Mouse (Mus musculus) embryo, embryonic 9.5 days (tissue): ENCODE data around the gene Prpf6.
A peak's percentile ranks its signal among the peaks of the same experiment; 100 is the strongest.

Source experiments
- DNase-seq: peaks from one replicate; pipeline ENCODE4 v3.0.0-alpha.2; 2017; ENCODE audit errors: extremely low spot score

The Prpf6 gene

GRCm38 (mm10) chr2:181591528-181592085 is at the start of gene Prpf6:
TSS of gene Prpf6 (plus strand) at chr2:181591868.
- no peak for DNase-seq

GRCm38 (mm10) chr2:181546142-181546541 is 45.5 kb upstream of the Prpf6 start:
- no peak for DNase-seq

DNA sequence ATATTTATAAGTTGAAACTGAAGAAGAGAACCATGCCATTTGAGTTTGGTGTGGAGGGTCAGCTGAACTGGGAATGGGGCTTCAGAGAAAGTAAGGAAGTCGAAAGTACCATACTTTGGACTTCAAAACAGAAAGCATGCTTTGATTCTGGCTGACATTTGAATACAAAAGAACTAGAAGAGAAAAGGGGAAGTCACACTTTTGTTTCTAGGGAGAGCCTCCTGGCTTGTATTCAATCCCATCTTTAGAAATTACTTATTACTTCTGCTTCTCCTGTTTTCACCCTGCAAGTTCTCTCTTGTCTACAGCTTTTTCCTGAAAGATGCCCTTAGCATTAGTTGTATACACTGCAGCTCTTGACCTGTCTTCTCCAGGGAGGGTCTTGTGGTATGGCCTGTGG is 43.4 kb upstream of the Prpf6 start:
- DNase-seq: no peak

GRCm38 (mm10) chr2:181548682-181549081 is 43.0 kb upstream of the Prpf6 start:
- no peak for DNase-seq

GRCm38 (mm10) chr2:181550233-181550632 is 41.4 kb upstream of the Prpf6 start:
- no peak for DNase-seq

GRCm38 (mm10) chr2:181553772-181554171 is 37.9 kb upstream of the Prpf6 start:
- no peak for DNase-seq

- DNase-seq: no peak
Observed at GRCm38 (mm10) chr2:181567338-181567737, 24.3 kb upstream of the Prpf6 start.

- DNase-seq: peak; percentile 38
Observed at GRCm38 (mm10) chr2:181568272-181569008, 23.2 kb upstream of the Prpf6 start.

GRCm38 (mm10) chr2:181569856-181570255 is 21.8 kb upstream of the Prpf6 start:
- no peak for DNase-seq

GRCm38 (mm10) chr2:181570375-181570774 is 21.3 kb upstream of the Prpf6 start:
- no peak for DNase-seq

- no peak for DNase-seq
Observed at GRCm38 (mm10) chr2:181570921-181571595, 20.6 kb upstream of the Prpf6 start.

DNA sequence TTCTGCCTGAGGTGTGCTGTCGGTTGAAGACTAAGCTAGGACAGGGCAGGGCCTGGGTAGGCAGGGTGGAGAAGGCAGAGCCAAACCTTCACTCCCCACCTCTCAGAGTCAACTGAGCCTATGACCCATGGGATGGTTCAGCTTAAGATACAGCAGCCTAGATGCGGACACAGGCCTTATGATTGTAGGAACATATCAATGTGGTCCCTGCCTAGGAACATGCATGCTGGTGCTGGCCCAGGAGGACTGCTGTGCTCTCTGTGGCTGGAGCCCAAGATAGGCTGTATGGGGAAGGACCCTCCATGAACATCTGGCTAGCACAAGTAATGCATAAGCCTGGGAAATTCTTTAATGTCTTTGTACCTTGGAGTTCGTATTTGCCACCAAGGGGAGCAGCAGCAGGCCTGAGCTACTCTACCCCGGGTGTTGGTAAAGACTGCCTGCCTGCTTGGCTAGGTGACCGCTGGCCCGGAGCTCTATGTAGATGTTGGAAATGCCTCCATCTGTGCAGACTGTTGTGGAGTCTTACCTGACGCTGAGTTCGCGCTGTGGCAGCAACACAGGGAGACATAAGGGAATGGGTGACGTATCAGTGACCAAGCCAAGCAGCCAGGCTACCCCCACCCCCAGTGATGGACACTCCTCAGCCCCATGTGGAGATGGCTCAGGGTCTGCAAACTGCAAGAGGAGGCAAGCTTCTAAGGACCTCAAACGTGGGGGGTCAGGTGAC is 19.6 kb upstream of the Prpf6 start:
- no peak for DNase-seq

- DNase-seq: no peak
Observed at GRCm38 (mm10) chr2:181572921-181573920, 18.4 kb upstream of the Prpf6 start.

- no peak for DNase-seq
Observed at GRCm38 (mm10) chr2:181573961-181574360, 17.7 kb upstream of the Prpf6 start.

GRCm38 (mm10) chr2:181574921-181575545 is 16.6 kb upstream of the Prpf6 start:
- no peak for DNase-seq

DNA sequence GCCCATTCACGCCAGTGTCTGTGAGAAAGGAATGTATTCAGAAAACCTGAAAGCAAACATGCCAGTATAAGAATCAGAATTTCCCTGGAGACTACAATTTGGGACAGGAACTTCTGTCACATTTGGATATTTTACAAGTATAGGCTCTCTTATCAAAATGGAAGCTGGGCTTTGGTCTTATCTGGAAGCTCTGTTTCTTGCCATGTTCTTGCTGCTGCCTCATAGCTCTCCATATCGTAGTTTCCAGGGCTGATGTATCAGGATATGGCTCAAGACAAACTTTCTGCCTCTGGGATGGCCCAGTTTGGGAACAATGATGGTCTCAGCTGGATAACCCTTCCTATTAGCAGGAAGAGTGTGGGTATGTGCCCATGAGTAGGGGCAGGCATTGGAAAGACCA is 15.1 kb upstream of the Prpf6 start:
- no peak for DNase-seq

DNA sequence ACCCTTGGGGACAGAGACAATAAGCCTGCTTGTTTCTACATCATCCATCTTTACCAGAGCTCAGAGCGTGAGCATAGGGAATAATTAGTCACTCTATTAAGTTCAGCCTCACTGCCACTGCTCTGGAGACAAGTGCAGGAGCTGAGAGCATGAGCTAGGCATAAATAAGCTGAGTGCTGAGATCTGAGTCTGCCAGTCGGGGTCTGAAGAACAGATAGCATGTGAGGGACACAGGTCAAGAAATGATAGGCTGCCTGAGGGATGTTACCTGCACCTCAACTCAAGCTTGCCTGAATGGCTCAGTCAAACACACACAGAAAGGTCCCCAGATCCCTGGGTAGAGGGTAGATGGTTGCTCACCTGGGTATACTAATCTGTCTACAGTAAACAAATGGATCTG is 14.5 kb upstream of the Prpf6 start:
- DNase-seq: no peak

DNA sequence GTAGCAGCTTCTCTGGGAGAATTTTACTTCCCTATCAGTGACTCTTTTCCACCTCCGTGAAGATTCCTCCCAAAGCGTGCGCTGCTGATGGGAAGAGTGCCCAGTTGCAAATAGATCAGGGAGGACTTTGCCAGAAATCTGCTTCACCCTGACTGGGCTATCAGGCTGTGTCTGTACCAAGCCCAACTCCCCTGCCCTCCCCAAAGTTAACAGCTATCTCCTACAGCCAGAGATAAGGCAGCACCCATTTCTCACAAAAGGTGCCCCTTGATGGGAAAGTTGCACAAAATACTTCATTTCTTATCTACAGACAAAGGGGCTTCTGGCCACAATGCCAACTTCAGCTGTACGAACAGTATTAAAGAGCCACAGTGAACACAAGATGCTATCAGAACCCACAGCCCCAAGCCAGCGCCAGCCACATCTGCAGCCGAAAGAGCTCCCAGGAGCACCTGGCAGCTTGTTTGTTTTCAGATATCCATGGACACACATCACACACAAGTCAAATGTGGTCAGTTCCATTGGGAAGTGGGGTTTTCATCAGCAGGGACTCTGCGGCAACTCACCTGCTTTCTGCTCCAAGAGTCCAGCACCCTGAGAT is 13.6 kb upstream of the Prpf6 start:
- no peak for DNase-seq

DNA sequence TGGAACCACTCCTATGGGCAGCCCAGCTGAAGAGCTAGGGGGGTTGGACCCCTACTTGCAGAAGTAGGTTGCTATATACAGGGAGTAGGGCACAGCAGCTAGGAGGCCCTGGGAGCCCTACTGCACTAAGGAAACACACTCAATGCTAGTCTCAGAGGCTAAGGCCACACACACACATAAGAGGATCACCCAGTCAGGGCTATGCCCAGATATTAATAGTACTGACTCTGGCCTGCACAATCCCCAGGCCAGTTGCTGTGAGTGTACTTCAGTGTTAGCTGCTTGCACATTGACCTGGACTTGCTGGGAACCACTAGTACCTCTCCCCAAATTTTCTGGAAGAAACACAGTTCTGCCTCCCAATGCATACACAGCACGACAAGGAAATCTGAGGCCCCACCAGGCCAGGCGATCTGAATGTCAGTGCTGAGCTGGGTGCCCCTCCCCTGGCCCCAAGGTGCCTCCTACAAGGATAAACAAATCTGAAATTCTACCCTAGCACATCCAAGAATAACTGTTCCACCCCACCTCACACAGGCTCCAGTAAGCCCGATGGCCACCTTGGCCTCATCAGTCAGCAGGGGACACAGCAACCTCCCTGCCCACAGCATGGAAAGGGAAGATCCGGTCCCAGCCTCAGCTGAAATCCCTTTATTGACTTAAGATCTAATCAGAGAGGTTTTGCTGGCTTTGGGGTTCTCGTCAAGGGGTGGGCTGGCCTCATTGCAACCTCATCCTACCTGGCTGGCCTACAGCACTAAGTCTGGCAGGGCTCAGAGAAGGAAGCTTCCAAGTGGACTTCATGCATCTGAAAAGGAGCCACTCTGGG is 12.7 kb upstream of the Prpf6 start:
- DNase-seq: no peak
